Mouse (Mus musculus) midbrain, embryonic 16.5 days (tissue): ENCODE results near the gene Zfp536. TPM values are rescaled to one million over a fixed set of nuclear protein-coding genes. Genes with fewer than 3 reads are reported as not detected.
A peak's percentile ranks its signal among the peaks of the same experiment; 100 is the strongest.

Experiments used
- ATAC-seq: fragments of 200-750 bp; cut with Nextera tagmentation; 2 replicates; pipeline ENCODE4 v1.8.0; 2017; ENCODE audit warnings: moderate TSS enrichment
- H3K27ac ChIP-seq: fragments of 300-500 bp; sonication (generic); 2 replicates; pipeline ENCODE4 v1.5.1; 2014; ENCODE audit warnings: mild to moderate bottlenecking, low read length, mixed read lengths
- H3K27me3 ChIP-seq: fragments of 300-500 bp; sonication (generic); 2 replicates; pipeline ENCODE4 v1.6.1; 2014; ENCODE audit warnings: low read depth, low read length, mixed read lengths; ENCODE audit not compliant: control insufficient read depth, insufficient read depth
- H3K36me3 ChIP-seq: fragments of 300-500 bp; sonication (generic); 2 replicates; pipeline ENCODE4 v1.6.1; 2014; ENCODE audit warnings: mild to moderate bottlenecking, low read length, moderate library complexity, mixed read lengths; ENCODE audit not compliant: control insufficient read depth, insufficient read depth
- H3K4me1 ChIP-seq: fragments of 300-500 bp; sonication (generic); 2 replicates; pipeline ENCODE4 v1.6.1; 2014; ENCODE audit warnings: mild to moderate bottlenecking, low read length, mixed read lengths; ENCODE audit not compliant: control insufficient read depth, insufficient read depth
- H3K4me2 ChIP-seq: fragments of 300-500 bp; sonication (generic); 2 replicates; pipeline ENCODE4 v1.6.1; 2014; ENCODE audit warnings: mild to moderate bottlenecking, low read length, mixed read lengths
- H3K4me3 ChIP-seq: fragments of 300-500 bp; sonication (generic); 2 replicates; pipeline ENCODE4 v1.5.1; 2014; ENCODE audit warnings: low read depth, mild to moderate bottlenecking, low read length, moderate library complexity, mixed read lengths
- H3K9ac ChIP-seq: fragments of 300-500 bp; sonication (generic); 2 replicates; pipeline ENCODE4 v1.6.1; 2014; ENCODE audit warnings: low read depth, low read length, mixed read lengths
- H3K9me3 ChIP-seq: fragments of 300-500 bp; sonication (generic); replicated peaks from 2 replicates; pipeline ENCODE4 v1.6.1; 2014; ENCODE audit warnings: mild to moderate bottlenecking, low read length, mixed read lengths; ENCODE audit not compliant: control insufficient read depth, poor library complexity, severe bottlenecking
- WGBS: fragments of 180-500 bp; shearing (Covaris S2); extraction: QIAGEN DNeasy Blood & Tissue Kit; methylation state at CpG from one replicate; pipeline ENCODE4 v1.1.7; 2014; 5-methylcytosine and 5-hydroxymethylcytosine counted together
- polyA plus RNA-seq: library from polyadenylated mRNA; unstranded; fragments of >200 nt; fragmentation: Nextera tagmentation; extraction: Ambion mirVana; gene quantifications from 2 replicates; pipeline ENCODE4 v1.2.1, GENCODE M21; 2015

Gene Zfp536
- polyA plus RNA-seq, 1 experiment from 2014 or later: 24.4 TPM

DNA sequence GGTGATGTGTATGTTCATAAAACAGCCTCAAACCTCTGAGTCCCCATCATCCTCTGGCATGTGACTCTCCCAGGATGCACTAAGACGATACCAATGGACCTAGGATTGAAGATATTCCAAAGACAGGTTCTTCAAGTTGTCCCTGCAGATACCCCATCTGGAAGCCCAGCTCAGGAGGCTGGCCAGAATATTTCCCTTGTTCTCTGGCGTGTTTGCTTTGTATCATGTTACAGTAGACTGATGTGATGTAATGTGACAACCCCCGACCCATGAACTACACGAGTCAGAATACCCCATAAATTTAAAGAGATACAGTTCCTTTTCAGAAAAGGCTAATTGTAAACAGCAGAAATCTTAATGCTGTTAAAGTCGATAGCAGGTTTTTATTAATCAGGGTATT, 192.9 kb downstream of the Zfp536 start:
- Histone ChIP-seq H3K4me2 (no peak overlapping the region), H3K9me3 (no peaks in the 10 kb centered on the region), H3K4me1 (no peaks in the 10 kb centered on the region), H3K36me3 (no peaks in the 10 kb centered on the region), H3K27ac (no peak overlapping the region), H3K27me3 (no peaks in the 10 kb centered on the region), H3K9ac (no peak overlapping the region), H3K4me3 (no peak overlapping the region)
- no peak for ATAC-seq
- 74% methylated on average over 5 of the region's 5 CpGs for WGBS

DNA sequence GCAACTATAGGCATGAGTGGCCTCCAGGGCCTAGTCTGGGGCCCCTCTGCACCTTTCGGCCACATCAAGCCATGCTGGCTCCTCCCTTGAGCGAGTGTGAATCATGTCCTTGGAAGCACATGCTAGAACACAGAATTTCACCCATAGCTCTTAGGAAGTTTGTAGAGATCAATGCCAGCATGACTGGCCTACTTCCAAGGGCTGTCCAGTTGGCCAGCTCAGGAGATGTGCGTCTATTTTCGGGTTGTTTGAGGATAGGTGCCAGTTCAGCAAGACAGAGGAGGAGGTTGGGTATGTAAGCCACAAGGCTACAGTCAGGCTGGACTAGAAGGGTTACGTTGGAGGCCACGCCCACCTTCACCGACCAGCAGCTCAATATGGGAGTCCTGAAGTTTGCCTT, 201.4 kb downstream of the Zfp536 start:
- Histone ChIP-seq H3K27me3 (no peaks in the 10 kb centered on the region), H3K27ac (no peak overlapping the region), H3K4me2 (no peak overlapping the region), H3K9me3 (no peaks in the 10 kb centered on the region), H3K36me3 (no peaks in the 10 kb centered on the region), H3K4me3 (no peak overlapping the region), H3K9ac (no peak overlapping the region), H3K4me1 (peaks cover 1% of the 10 kb centered on the region; the same call in 1 of the 2 replicates)
- 97% methylated on average over 7 of the region's 7 CpGs for whole genome bisulfite sequencing
- no peak for ATAC-seq

DNA sequence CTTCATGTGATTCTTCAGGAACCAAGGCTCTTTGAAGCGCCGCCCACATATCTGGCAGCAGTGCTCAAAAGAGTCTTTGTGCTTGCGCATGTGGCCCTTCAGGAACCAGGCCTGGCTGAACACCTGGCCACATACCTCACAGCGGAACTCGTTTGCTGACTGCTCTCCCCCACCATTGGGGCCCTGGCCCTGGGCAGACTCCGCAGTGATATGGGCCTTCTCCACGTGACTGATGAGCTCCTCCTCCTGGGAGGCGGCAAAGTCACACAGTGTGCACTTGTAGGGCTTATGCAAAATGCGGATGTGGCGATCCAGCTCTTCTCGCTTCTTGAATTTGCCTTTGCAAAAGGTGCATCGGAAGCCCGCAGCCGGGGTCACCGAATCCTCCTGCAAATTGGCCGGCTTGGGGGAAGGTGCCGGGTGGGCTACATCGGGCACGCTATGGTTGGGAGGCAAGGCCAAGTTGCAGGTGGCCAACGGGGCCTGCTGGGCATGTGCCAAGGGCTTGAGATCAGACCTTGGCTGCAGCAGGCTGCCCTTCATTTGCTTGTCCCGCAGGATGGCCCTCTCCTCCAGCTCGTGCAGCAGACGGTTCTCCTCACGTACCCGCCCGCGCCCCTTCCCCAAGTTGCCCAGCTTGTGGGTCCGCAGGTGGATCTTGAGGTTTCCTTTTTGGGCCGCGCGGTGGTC, 204.5 kb downstream of the Zfp536 start:
- WGBS: 80% methylated on average over 31 of the region's 31 CpGs
- H3K4me2 ChIP-seq: no peak overlapping the region
- no peaks in the 10 kb centered on the region for H3K9me3 ChIP-seq
- H3K4me1 ChIP-seq: peaks cover 29% of the 10 kb centered on the region
- no peaks in the 10 kb centered on the region for H3K36me3 ChIP-seq
- no peak overlapping the region for H3K4me3 ChIP-seq
- H3K9ac ChIP-seq: no peak overlapping the region
- H3K27me3 ChIP-seq: no peaks in the 10 kb centered on the region
- H3K27ac ChIP-seq: no peak overlapping the region
- no peak for ATAC-seq

DNA sequence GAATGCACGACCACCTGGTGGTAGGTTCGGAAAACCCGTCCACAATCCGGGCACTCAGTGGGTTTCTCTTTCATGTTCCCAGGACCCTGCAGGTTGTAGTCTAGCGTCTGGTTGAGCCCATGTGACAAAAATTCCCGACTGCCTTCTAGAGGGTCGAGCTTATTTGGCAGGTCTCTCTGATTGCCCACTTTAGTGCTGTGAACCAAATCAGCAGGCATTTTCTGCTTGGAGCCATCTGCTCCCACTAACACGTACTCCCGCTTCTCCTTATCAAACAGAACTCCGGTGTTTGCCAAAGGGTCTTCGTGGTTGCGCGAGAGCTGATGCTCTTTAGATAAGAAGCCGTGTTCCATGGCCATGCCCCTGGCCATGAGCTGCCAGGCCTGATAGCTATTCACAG, 205.4 kb downstream of the Zfp536 start:
- no peak overlapping the region for H3K4me3 ChIP-seq
- H3K4me1 ChIP-seq: peaks cover 36% of the 10 kb centered on the region
- ATAC-seq: no peak
- no peaks in the 10 kb centered on the region for H3K9me3 ChIP-seq
- H3K27me3 ChIP-seq: no peaks in the 10 kb centered on the region
- WGBS: 79% methylated on average over 14 of the region's 14 CpGs
- H3K36me3 ChIP-seq: no peaks in the 10 kb centered on the region
- H3K9ac ChIP-seq: no peak overlapping the region
- no peak overlapping the region for H3K4me2 ChIP-seq
- no peak overlapping the region for H3K27ac ChIP-seq

DNA sequence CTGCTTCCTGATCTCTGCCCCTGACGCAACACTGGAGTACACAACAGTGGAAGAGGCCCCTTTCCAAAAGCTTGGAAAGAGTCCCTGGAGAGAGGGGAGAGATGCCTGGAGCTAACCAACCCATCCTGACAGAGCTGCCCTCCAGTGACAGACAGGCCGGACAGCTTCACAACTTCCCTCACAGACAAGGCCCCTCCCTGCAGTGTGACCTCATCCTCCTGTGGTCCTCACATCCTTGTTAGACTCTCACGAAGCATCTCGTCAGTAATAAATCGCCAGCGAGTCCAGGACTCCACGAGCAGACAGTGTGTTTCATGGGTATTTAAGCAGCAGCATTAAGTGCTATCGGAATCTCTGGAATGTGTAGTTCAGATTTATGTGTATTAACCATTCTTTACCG, 207.4 kb downstream of the Zfp536 start:
- no peaks in the 10 kb centered on the region for H3K27me3 ChIP-seq
- peak overlapping the region; percentile 25; the same call in 1 of the 2 replicates for H3K4me2 ChIP-seq
- 8% methylated on average over 9 of the region's 9 CpGs for WGBS
- no peaks in the 10 kb centered on the region for H3K9me3 ChIP-seq
- peak overlapping the region; percentile 31 for H3K27ac ChIP-seq
- ATAC-seq: no peak
- peaks cover 46% of the 10 kb centered on the region for H3K4me1 ChIP-seq
- H3K9ac ChIP-seq: no peak overlapping the region
- H3K36me3 ChIP-seq: no peaks in the 10 kb centered on the region
- no peak overlapping the region for H3K4me3 ChIP-seq

DNA sequence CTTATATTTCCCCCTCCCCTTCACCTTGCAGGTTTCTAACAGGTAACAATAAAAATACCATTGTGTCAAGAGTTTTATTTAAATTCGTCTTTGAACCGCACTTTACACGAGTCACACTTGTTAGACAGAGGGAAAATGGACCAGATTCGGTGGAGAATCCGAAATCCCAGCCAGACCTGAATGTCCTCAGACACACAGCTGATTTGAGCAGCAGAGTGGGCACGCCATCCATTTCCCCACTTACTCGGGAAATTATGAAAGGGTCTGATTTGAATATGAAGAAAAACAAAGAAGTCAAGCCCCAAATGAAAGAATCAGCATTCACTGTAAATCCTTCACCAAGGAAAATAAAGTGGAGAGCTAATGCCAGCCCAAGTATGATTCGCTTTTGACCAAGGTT, 208.1 kb downstream of the Zfp536 start:
- no peak overlapping the region for H3K4me2 ChIP-seq
- 28% methylated on average over 8 of the region's 8 CpGs for WGBS
- no peaks in the 10 kb centered on the region for H3K9me3 ChIP-seq
- peak overlapping the region; percentile 0; the same call in 1 of the 2 replicates for H3K27ac ChIP-seq
- H3K9ac ChIP-seq: no peak overlapping the region
- no peak for ATAC-seq
- H3K27me3 ChIP-seq: no peaks in the 10 kb centered on the region
- peaks cover 46% of the 10 kb centered on the region for H3K4me1 ChIP-seq
- no peaks in the 10 kb centered on the region for H3K36me3 ChIP-seq
- no peak overlapping the region for H3K4me3 ChIP-seq

DNA sequence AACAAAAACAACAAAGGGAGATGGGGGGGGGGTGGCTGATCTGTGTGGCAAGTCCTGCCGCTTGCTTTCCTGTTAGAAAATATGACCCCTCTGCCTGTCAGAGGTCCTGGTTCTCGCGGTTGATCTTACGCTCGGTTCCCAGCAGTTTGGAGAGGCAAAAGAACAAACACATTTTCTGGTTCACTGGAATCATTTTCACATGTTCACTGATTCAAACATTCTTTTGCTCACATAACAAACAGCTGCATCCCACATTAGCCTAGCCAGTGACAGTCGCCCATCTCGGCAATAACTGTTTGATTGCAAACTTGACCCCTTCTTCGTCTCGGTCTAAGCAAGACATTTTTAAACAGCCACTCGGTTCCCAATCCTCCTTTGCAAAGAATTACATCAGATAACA, 208.8 kb downstream of the Zfp536 start:
- H3K27me3 ChIP-seq: no peaks in the 10 kb centered on the region
- H3K4me3 ChIP-seq: no peak overlapping the region
- H3K9me3 ChIP-seq: no peaks in the 10 kb centered on the region
- no peak overlapping the region for H3K27ac ChIP-seq
- no peak overlapping the region for H3K9ac ChIP-seq
- H3K4me1 ChIP-seq: peaks cover 46% of the 10 kb centered on the region
- H3K36me3 ChIP-seq: no peaks in the 10 kb centered on the region
- 7% methylated on average over 10 of the region's 10 CpGs for WGBS
- peak overlapping the region; percentile 38 for H3K4me2 ChIP-seq
- ATAC-seq: no peak

DNA sequence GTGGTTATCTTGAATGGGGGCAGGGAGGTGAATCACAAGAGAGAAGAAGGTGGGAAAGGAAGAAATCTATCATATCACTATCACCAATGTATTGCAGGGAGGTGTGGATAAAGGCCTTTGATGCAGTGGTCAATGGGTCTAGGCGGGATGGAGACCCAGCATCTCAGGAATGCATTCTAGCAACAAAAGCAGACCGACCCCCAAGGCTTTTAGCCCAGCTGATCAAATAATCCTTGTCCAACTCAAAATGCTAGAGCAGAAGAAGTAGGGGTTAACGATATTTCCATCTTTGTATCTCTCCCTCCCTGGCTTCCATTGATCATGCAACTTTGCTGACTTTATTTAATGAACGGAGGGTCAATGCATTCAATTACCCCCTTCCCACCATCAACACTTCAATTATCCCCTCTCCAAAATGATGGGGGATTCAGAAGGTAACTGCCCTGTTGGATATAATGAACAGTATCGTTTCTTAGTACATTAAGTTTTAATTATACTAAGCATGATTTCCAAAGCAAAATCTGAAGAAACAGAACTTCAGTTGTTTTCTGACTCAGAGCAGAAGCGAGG, 209.5 kb downstream of the Zfp536 start:
- peaks cover 46% of the 10 kb centered on the region for H3K4me1 ChIP-seq

DNA sequence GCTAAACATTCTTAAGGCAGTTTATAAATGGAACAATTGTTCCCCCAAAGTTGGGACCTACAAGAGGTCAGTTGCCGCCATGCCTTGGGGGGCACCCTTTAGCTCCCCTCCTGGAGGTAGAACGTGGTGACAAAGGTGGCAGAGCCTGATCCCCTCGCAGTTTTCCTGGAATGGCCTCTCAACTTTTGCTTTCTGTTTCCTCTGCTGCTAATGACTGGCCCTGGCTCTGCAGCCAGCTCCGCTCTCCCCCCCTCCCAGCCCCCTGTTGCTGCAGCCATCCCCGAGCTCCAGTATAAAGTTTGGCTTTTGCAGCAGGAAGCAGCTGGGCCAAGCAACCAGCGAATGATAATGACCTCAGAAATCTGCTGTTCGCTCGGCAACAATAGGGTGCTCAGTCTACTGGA, 210.3 kb downstream of the Zfp536 start:
- Histone ChIP-seq H3K27me3 (no peaks in the 10 kb centered on the region), H3K9me3 (no peaks in the 10 kb centered on the region), H3K27ac (peak overlapping the region; percentile 44; the same call in 1 of the 2 replicates), H3K4me2 (peak overlapping the region; percentile 42), H3K4me1 (peaks cover 46% of the 10 kb centered on the region), H3K4me3 (peak overlapping the region; percentile 13; the same call in 1 of the 2 replicates), H3K36me3 (no peaks in the 10 kb centered on the region), H3K9ac (peak overlapping the region; percentile 34; the same call in 1 of the 2 replicates)
- WGBS: 5% methylated on average over 8 of the region's 8 CpGs
- ATAC-seq: no peak

More for the DNA sequence above, 209.5 kb downstream of the Zfp536 start:
- no peak for ATAC-seq
- Histone ChIP-seq H3K27me3 (no peaks in the 10 kb centered on the region), H3K9me3 (no peaks in the 10 kb centered on the region), H3K4me2 (peak overlapping the region; percentile 38; the same call in 1 of the 2 replicates), H3K36me3 (no peaks in the 10 kb centered on the region), H3K4me3 (no peak overlapping the region), H3K27ac (no peak overlapping the region; the same call in 1 of the 2 replicates), H3K9ac (no peak overlapping the region)
- WGBS: 13% methylated on average over 6 of the region's 6 CpGs
